Mouse (Mus musculus) hindbrain, embryonic 13.5 days (tissue): ENCODE results near the gene Specc1. TPM values are rescaled to one million over a fixed set of nuclear protein-coding genes. Genes with fewer than 3 reads are reported as not detected.

Experiments used
- ATAC-seq: fragments of 200-750 bp; cut with Nextera tagmentation; 2 replicates; pipeline ENCODE4 v1.8.0; 2017; ENCODE audit warnings: moderate TSS enrichment; ENCODE audit not compliant: low FRiP score
- H3K27ac ChIP-seq: fragments of 300-500 bp; sonication (generic); 2 replicates; pipeline ENCODE4 v1.5.1; 2015; ENCODE audit warnings: inconsistent platforms, mild to moderate bottlenecking, moderate library complexity
- H3K27me3 ChIP-seq: fragments of 300-500 bp; sonication (generic); 2 replicates; pipeline ENCODE4 v1.6.1; 2015; ENCODE audit warnings: mild to moderate bottlenecking, inconsistent platforms
- H3K36me3 ChIP-seq: fragments of 300-500 bp; sonication (generic); 2 replicates; pipeline ENCODE4 v1.6.1; 2015; ENCODE audit warnings: mild to moderate bottlenecking, inconsistent platforms
- H3K4me1 ChIP-seq: fragments of 300-500 bp; sonication (generic); replicated peaks from 2 replicates; pipeline ENCODE4 v1.6.1; 2015; ENCODE audit warnings: inconsistent platforms
- H3K4me2 ChIP-seq: fragments of 300-500 bp; sonication (generic); 2 replicates; pipeline ENCODE4 v1.6.1; 2015; ENCODE audit warnings: inconsistent platforms, mild to moderate bottlenecking, moderate library complexity
- H3K4me3 ChIP-seq: fragments of 300-500 bp; sonication (generic); 2 replicates; pipeline ENCODE4 v1.5.1; 2015; ENCODE audit warnings: mild to moderate bottlenecking, inconsistent platforms
- H3K9ac ChIP-seq: fragments of 300-500 bp; sonication (generic); 2 replicates; pipeline ENCODE4 v1.6.1; 2015; ENCODE audit warnings: mild to moderate bottlenecking, inconsistent platforms
- H3K9me3 ChIP-seq: fragments of 300-500 bp; sonication (generic); 2 replicates; pipeline ENCODE4 v1.6.1; 2016; ENCODE audit warnings: inconsistent platforms
- WGBS: fragments of 180-500 bp; shearing (Covaris S2); methylation state at CpG from one replicate; pipeline ENCODE4 v1.1.7; 2015; 5-methylcytosine and 5-hydroxymethylcytosine counted together
- polyA plus RNA-seq: library from polyadenylated mRNA; unstranded; fragments of >200 nt; fragmentation: Nextera tagmentation; extraction: Ambion mirVana; gene quantifications from 2 replicates; pipeline ENCODE4 v1.2.1, GENCODE M21; 2015

Specc1 gene
- polyA plus RNA-seq, 1 experiment from 2014 or later: 14.9 TPM

GRCm38 (mm10) chr11:62184900-62185299 lies 228.3 kb downstream of the Specc1 start:
- H3K36me3 ChIP-seq: peaks cover 9% of the 10 kb centered on the region
- no peaks in the 10 kb centered on the region for H3K27me3 ChIP-seq
- no peak overlapping the region for H3K4me2 ChIP-seq
- no peak overlapping the region for H3K27ac ChIP-seq
- H3K9ac ChIP-seq: no peak overlapping the region
- no peaks in the 10 kb centered on the region for H3K9me3 ChIP-seq
- ATAC-seq: no peak
- WGBS: 97% methylated on average over 4 of the region's 4 CpGs
- no peak overlapping the region for H3K4me3 ChIP-seq
- no peaks in the 10 kb centered on the region for H3K4me1 ChIP-seq

- H3K9ac ChIP-seq: no peak overlapping the region
- no peaks in the 10 kb centered on the region; the same call in 1 of the 2 replicates for H3K36me3 ChIP-seq
- ATAC-seq: no peak
- H3K9me3 ChIP-seq: no peaks in the 10 kb centered on the region
- H3K27ac ChIP-seq: no peak overlapping the region
- no peak overlapping the region for H3K4me3 ChIP-seq
- no peaks in the 10 kb centered on the region for H3K4me1 ChIP-seq
- 90% methylated on average over 8 of the region's 8 CpGs for WGBS
- H3K4me2 ChIP-seq: no peak overlapping the region
- no peaks in the 10 kb centered on the region for H3K27me3 ChIP-seq
Measured at GRCm38 (mm10) chr11:62187074-62187473, 230.5 kb downstream of the Specc1 start.

- Histone ChIP-seq H3K4me2 (no peak overlapping the region), H3K27ac (no peak overlapping the region), H3K4me1 (no peaks in the 10 kb centered on the region), H3K9me3 (no peaks in the 10 kb centered on the region), H3K27me3 (no peaks in the 10 kb centered on the region), H3K9ac (no peak overlapping the region), H3K36me3 (no peaks in the 10 kb centered on the region; the same call in 1 of the 2 replicates), H3K4me3 (no peak overlapping the region)
- 91% methylated on average over 3 of the region's 3 CpGs for WGBS
- ATAC-seq: no peak
Measured at GRCm38 (mm10) chr11:62192050-62192449, 235.5 kb downstream of the Specc1 start.

- no peak overlapping the region for H3K4me3 ChIP-seq
- no peak overlapping the region for H3K4me2 ChIP-seq
- ATAC-seq: no peak
- 80% methylated on average over 3 of the region's 3 CpGs for WGBS
- H3K9ac ChIP-seq: no peak overlapping the region
- H3K9me3 ChIP-seq: no peaks in the 10 kb centered on the region
- H3K36me3 ChIP-seq: no peaks in the 10 kb centered on the region; the same call in 1 of the 2 replicates
- H3K27me3 ChIP-seq: no peaks in the 10 kb centered on the region
- H3K27ac ChIP-seq: no peak overlapping the region
- H3K4me1 ChIP-seq: no peaks in the 10 kb centered on the region
Measured at GRCm38 (mm10) chr11:62193116-62193515, 236.6 kb downstream of the Specc1 start.

GRCm38 (mm10) chr11:62194217-62194616 lies 237.7 kb downstream of the Specc1 start:
- H3K9me3 ChIP-seq: no peaks in the 10 kb centered on the region
- H3K4me3 ChIP-seq: no peak overlapping the region
- H3K9ac ChIP-seq: no peak overlapping the region
- no peak overlapping the region for H3K4me2 ChIP-seq
- no peaks in the 10 kb centered on the region for H3K4me1 ChIP-seq
- H3K27me3 ChIP-seq: no peaks in the 10 kb centered on the region
- no peaks in the 10 kb centered on the region for H3K36me3 ChIP-seq
- ATAC-seq: no peak
- H3K27ac ChIP-seq: no peak overlapping the region

GRCm38 (mm10) chr11:62200901-62201512 lies 244.4 kb downstream of the Specc1 start:
- Histone ChIP-seq H3K4me3 (no peak overlapping the region), H3K9me3 (no peaks in the 10 kb centered on the region)

GRCm38 (mm10) chr11:62202645-62203044 lies 246.1 kb downstream of the Specc1 start:
- Histone ChIP-seq H3K9me3 (no peaks in the 10 kb centered on the region), H3K4me1 (no peaks in the 10 kb centered on the region), H3K27ac (no peak overlapping the region), H3K4me2 (no peak overlapping the region), H3K4me3 (no peak overlapping the region), H3K27me3 (no peaks in the 10 kb centered on the region), H3K9ac (no peak overlapping the region), H3K36me3 (0 out of 2 replicates have a peak, but pooled peaks cover 8% of the 10 kb centered on the region)
- no peak for ATAC-seq
- 93% methylated on average over 1 of the region's 1 CpGs for WGBS

More at GRCm38 (mm10) chr11:62200901-62201512, 244.4 kb downstream of the Specc1 start:
- no peak overlapping the region for H3K27ac ChIP-seq
- H3K27me3 ChIP-seq: no peaks in the 10 kb centered on the region
- no peak for ATAC-seq
- H3K4me1 ChIP-seq: no peaks in the 10 kb centered on the region
- no peak overlapping the region for H3K4me2 ChIP-seq
- 0 out of 2 replicates have a peak, but pooled peaks cover 4% of the 10 kb centered on the region for H3K36me3 ChIP-seq
- WGBS: 94% methylated on average over 5 of the region's 5 CpGs
- H3K9ac ChIP-seq: no peak overlapping the region

GRCm38 (mm10) chr11:62209111-62209510 lies 252.5 kb downstream of the Specc1 start:
- ATAC-seq: no peak
- no peak overlapping the region for H3K4me2 ChIP-seq
- H3K27me3 ChIP-seq: no peaks in the 10 kb centered on the region
- 0 out of 2 replicates have a peak, but pooled peaks cover 10% of the 10 kb centered on the region for H3K36me3 ChIP-seq
- no peak overlapping the region for H3K4me3 ChIP-seq
- H3K4me1 ChIP-seq: no peaks in the 10 kb centered on the region
- no peak overlapping the region for H3K9ac ChIP-seq
- WGBS: 47% methylated on average over 2 of the region's 2 CpGs
- no peak overlapping the region; the same call in 1 of the 2 replicates for H3K27ac ChIP-seq
- no peaks in the 10 kb centered on the region for H3K9me3 ChIP-seq

GRCm38 (mm10) chr11:62209891-62210290 lies 253.3 kb downstream of the Specc1 start:
- ATAC-seq: no peak
- no peak overlapping the region for H3K9ac ChIP-seq
- H3K27ac ChIP-seq: no peak overlapping the region
- 0 out of 2 replicates have a peak, but pooled peaks cover 10% of the 10 kb centered on the region for H3K36me3 ChIP-seq
- H3K27me3 ChIP-seq: no peaks in the 10 kb centered on the region
- no peaks in the 10 kb centered on the region for H3K9me3 ChIP-seq
- no peak overlapping the region for H3K4me2 ChIP-seq
- H3K4me1 ChIP-seq: no peaks in the 10 kb centered on the region
- 56% methylated on average over 4 of the region's 4 CpGs for WGBS
- H3K4me3 ChIP-seq: no peak overlapping the region

- Histone ChIP-seq H3K4me3 (no peak overlapping the region), H3K9ac (no peak overlapping the region), H3K36me3 (0 out of 2 replicates have a peak, but pooled peaks cover 2% of the 10 kb centered on the region), H3K27me3 (no peaks in the 10 kb centered on the region), H3K4me1 (no peaks in the 10 kb centered on the region), H3K27ac (no peak overlapping the region), H3K9me3 (no peaks in the 10 kb centered on the region), H3K4me2 (no peak overlapping the region)
- WGBS: 91% methylated on average over 12 of the region's 12 CpGs
- no peak for ATAC-seq
Measured at GRCm38 (mm10) chr11:62213384-62213989, 256.9 kb downstream of the Specc1 start.

GRCm38 (mm10) chr11:62215107-62215506 lies 258.5 kb downstream of the Specc1 start:
- Histone ChIP-seq H3K4me2 (no peak overlapping the region), H3K4me1 (no peaks in the 10 kb centered on the region), H3K4me3 (no peak overlapping the region), H3K9me3 (no peaks in the 10 kb centered on the region), H3K27ac (no peak overlapping the region), H3K9ac (no peak overlapping the region), H3K27me3 (no peaks in the 10 kb centered on the region), H3K36me3 (0 out of 2 replicates have a peak, but pooled peaks cover 10% of the 10 kb centered on the region)
- WGBS: 60% methylated on average over 2 of the region's 2 CpGs
- ATAC-seq: no peak

- Histone ChIP-seq H3K9me3 (no peaks in the 10 kb centered on the region), H3K4me3 (no peak overlapping the region), H3K27ac (no peak overlapping the region), H3K27me3 (no peaks in the 10 kb centered on the region), H3K4me2 (no peak overlapping the region), H3K9ac (no peak overlapping the region), H3K4me1 (no peaks in the 10 kb centered on the region), H3K36me3 (peaks cover 14% of the 10 kb centered on the region; the same call in 1 of the 2 replicates)
- no peak for ATAC-seq
- 59% methylated on average over 6 of the region's 6 CpGs for WGBS
Measured at GRCm38 (mm10) chr11:62217751-62218150, 261.2 kb downstream of the Specc1 start.
